In the genomic region with DNA sequence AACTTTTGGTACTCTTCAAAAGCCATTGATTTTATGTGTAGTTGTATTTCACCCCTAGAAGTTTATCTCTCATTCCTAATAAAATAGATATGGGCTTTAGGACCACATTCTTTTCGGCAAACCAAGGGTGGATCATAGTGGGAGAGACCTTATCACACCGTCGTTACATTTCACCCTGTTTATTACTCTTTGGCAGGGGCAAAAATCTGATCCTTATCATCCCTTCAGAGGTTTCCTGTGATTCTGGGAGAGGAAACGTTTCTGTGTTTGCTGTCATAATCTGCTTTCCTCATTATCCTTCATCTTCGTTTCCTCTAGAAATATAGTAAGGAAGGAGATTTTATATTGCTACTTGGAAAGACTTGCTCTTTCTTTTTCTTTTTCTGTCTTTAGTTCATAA, we compare ENCODE assay signal across 17 mouse cellular contexts.
"Had no signal": no experiment of that assay in that cellular context is flagged by ENCODE, and none has a peak within 500 bp of the region (broad histone marks: within the 10 kb centered on the region; RNA-seq: fewer than 3 reads in every experiment).

No protein-coding gene starts in this region.

- H3K4me2 ChIP-seq: liver, embryonic 12.5 days; midbrain, embryonic 12.5 days; neural tube, embryonic 13.5 days; neural tube, embryonic 15.5 days had no signal

- H3K9me3 ChIP-seq: liver, embryonic 12.5 days; midbrain, embryonic 10.5 days; midbrain, embryonic 12.5 days; neural tube, embryonic 13.5 days; neural tube, embryonic 15.5 days had no signal

- H3K4me3 ChIP-seq: liver, embryonic 12.5 days; midbrain, embryonic 10.5 days; midbrain, embryonic 12.5 days; myocyte; neural tube, embryonic 13.5 days; neural tube, embryonic 15.5 days had no signal

- H3K27ac ChIP-seq: liver, embryonic 12.5 days; liver, embryonic 14.5 days; midbrain, embryonic 10.5 days; midbrain, embryonic 12.5 days; neural tube, embryonic 13.5 days; neural tube, embryonic 15.5 days had no signal

- DNase-seq: midbrain, embryonic 14.5 days; retina, postnatal 1 day; right cerebral cortex, adult 18-20 months; right cerebral cortex, postnatal 25 days; right cerebral cortex, postnatal 4 days; spleen, adult 18-20 months; thymus, adult 18-20 months; thymus, postnatal 14 days; thymus, postnatal 36 days had no signal

- H3K36me3 ChIP-seq: liver, embryonic 12.5 days; midbrain, embryonic 10.5 days; midbrain, embryonic 12.5 days; neural tube, embryonic 13.5 days; neural tube, embryonic 15.5 days had no signal

- H3K9ac ChIP-seq: liver, embryonic 12.5 days; liver, embryonic 14.5 days; midbrain, embryonic 12.5 days; neural tube, embryonic 13.5 days; neural tube, embryonic 15.5 days had no signal

- H3K4me1 ChIP-seq: liver, embryonic 12.5 days; midbrain, embryonic 10.5 days; midbrain, embryonic 12.5 days; neural tube, embryonic 13.5 days; neural tube, embryonic 15.5 days had no signal

- ATAC-seq: liver, embryonic 12.5 days; midbrain, embryonic 16.5 days had no signal

- H3K27me3 ChIP-seq: liver, embryonic 12.5 days; midbrain, embryonic 12.5 days; neural tube, embryonic 13.5 days; neural tube, embryonic 15.5 days had no signal
